Mouse (Mus musculus): ENCODE measurements at regions not wholly inside any gene's neighbourhood (a gene's known extent, or its start where the extent isn't known, plus 50 kb on each side); places are given as distances from the start of the nearest gene placed in this dataset.

- no peak for DNase-seq (ENCODE audit: extremely low spot score)
Observed at GRCm38 (mm10) chr17:68057264-68057663, 53.3 kb upstream of the Arhgap28 start.

GRCm38 (mm10) chr17:68060455-68060854 lies 56.5 kb upstream of the Arhgap28 start:
- DNase-seq (ENCODE audit: extremely low spot score) = no peak

- no peak for DNase-seq (ENCODE audit: extremely low spot score)
Observed at GRCm38 (mm10) chr17:68065751-68066150, 61.8 kb upstream of the Arhgap28 start.

- no peak for DNase-seq (ENCODE audit: extremely low spot score)
Observed at GRCm38 (mm10) chr17:68066204-68066603, 62.3 kb upstream of the Arhgap28 start.

- DNase-seq (ENCODE audit: extremely low spot score) = peak; percentile 9
Observed at GRCm38 (mm10) chr17:68069008-68069407, 65.1 kb upstream of the Arhgap28 start.

GRCm38 (mm10) chr17:68069484-68069883 lies 65.6 kb upstream of the Arhgap28 start:
- DNase-seq (ENCODE audit: extremely low spot score) = no peak

- DNase-seq (ENCODE audit: extremely low spot score) = peak; percentile 44
Observed at GRCm38 (mm10) chr17:68071472-68071871, 67.6 kb upstream of the Arhgap28 start.

GRCm38 (mm10) chr17:68075712-68076111 lies 71.8 kb upstream of the Arhgap28 start:
- DNase-seq (ENCODE audit: extremely low spot score) = no peak

- no peak for DNase-seq (ENCODE audit: extremely low spot score)
Observed at GRCm38 (mm10) chr17:68078709-68079108, 74.8 kb upstream of the Arhgap28 start.

- DNase-seq (ENCODE audit: extremely low spot score) = no peak
Observed at GRCm38 (mm10) chr17:68084446-68084845, 80.5 kb upstream of the Arhgap28 start.

GRCm38 (mm10) chr17:68087149-68087548 lies 83.2 kb upstream of the Arhgap28 start:
- DNase-seq (ENCODE audit: extremely low spot score) = no peak

GRCm38 (mm10) chr17:68089179-68089578 lies 85.3 kb upstream of the Arhgap28 start:
- no peak for DNase-seq (ENCODE audit: extremely low spot score)

- no peak for DNase-seq (ENCODE audit: extremely low spot score)
Observed at GRCm38 (mm10) chr17:68089830-68090229, 85.9 kb upstream of the Arhgap28 start.

GRCm38 (mm10) chr17:68096982-68097381 lies 93.1 kb upstream of the Arhgap28 start:
- DNase-seq (ENCODE audit: extremely low spot score) = no peak

GRCm38 (mm10) chr17:68097436-68097835 lies 93.5 kb upstream of the Arhgap28 start:
- no peak for DNase-seq (ENCODE audit: extremely low spot score)

GRCm38 (mm10) chr17:68100093-68100492 lies 96.2 kb upstream of the Arhgap28 start:
- no peak for DNase-seq (ENCODE audit: extremely low spot score)

GRCm38 (mm10) chr17:68103346-68103745 lies 99.4 kb upstream of the Arhgap28 start:
- no peak for DNase-seq (ENCODE audit: extremely low spot score)

- no peak for DNase-seq (ENCODE audit: extremely low spot score)
Observed at GRCm38 (mm10) chr17:68106366-68106765, 102.4 kb upstream of the Arhgap28 start.

- no peak for DNase-seq (ENCODE audit: extremely low spot score)
Observed at GRCm38 (mm10) chr17:68107875-68108274, 104.0 kb upstream of the Arhgap28 start.

- no peak for DNase-seq (ENCODE audit: extremely low spot score)
Observed at GRCm38 (mm10) chr17:68111834-68112473, 108.0 kb upstream of the Arhgap28 start.

GRCm38 (mm10) chr17:68112763-68113330 lies 108.9 kb upstream of the Arhgap28 start:
- DNase-seq (ENCODE audit: extremely low spot score) = no peak

- no peak for DNase-seq (ENCODE audit: extremely low spot score)
Observed at GRCm38 (mm10) chr17:68115599-68115998, 111.7 kb upstream of the Arhgap28 start.

- no peak for DNase-seq (ENCODE audit: extremely low spot score)
Observed at GRCm38 (mm10) chr17:68119055-68119698, 115.3 kb upstream of the Arhgap28 start.

All from embryo, embryonic 9.5 days (tissue).